Mouse (Mus musculus) B cell, adult (primary cell): ENCODE data around the gene Olfr573-ps1. TPM values are rescaled to one million over a fixed set of nuclear protein-coding genes. Genes with fewer than 3 reads are reported as not detected.

ENCODE experiments used
- total RNA-seq: library from RNA; stranded (reverse); gene quantifications from 4 replicates; pipeline ENCODE4 v1.2.4, GENCODE M21; 2023; ENCODE audit not compliant: inconsistent age

Olfr573-ps1 gene
- total RNA-seq: not detected in 4 replicates

DNA sequence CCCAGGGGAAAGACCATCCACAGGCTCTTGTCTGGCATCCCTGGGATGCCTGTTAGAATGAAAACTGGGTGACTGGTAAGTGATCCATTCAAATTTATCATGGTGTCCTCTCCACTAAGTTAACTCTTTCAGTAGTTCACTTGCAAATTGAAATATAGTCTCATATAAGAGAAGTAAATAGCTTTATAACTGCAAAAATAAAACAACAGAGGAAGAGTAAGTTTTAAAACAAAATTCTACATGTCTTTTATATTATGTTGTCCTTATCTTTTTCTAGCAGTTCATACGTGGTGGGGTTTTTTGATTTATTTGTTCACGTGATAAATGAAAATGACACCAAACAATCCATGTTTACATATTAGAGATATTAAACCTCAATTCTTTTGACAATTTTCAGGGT lies at the start of gene Olfr573-ps1:
Gene Olfr573-ps1, minus strand, starts transcription at position 101 of the 400 bp plus-strand sequence.

GRCm38 (mm10) chr7:102989224-102989623 lies 46.8 kb upstream of the Olfr573-ps1 start, which contains the start of gene Olfr578:
Gene Olfr578, minus strand, starts transcription at chr7:102989324.

DNA sequence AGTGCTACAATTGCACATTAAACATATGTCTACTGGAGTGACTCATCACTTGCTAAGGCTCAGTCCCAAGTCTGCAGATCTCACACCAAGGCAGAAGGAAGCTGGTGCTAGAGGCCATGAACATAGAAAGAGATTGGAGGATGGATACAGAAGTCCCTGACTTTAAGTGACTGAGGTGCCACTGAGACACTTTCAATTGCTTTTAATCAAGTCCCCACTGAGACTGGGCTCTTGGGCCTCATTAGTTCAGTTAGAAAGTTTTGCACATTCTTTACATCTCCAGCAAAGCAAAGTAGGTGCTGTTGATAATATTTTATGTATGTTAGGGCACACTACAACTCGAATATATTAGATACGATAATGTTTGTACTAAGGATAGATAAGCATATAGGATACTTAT lies 33.5 kb upstream of the Olfr573-ps1 start, which contains the start of gene Olfr577:
Gene Olfr577, minus strand, starts transcription at position 101 of the 400 bp plus-strand sequence.

DNA sequence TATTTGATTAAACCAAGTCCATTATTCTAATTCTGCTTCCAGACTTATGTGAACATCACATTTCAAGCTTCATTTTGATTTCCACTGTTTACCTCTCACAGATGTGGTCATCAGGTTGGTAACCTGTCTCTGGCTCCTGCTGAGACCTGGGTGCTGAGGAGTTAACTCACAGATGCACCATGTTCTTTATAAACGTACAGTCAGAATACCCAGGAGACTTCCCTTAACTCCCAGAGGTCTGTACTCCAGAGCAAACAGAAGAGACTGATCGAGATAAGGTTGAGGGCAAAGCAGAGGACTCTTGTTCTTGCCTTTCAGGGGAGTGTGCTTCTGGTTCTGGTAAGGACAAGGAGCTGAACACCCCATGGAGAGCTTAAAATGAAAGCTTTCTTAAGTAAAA lies 20.0 kb upstream of the Olfr573-ps1 start, which contains the start of gene Olfr576:
Gene Olfr576, plus strand, starts transcription at position 301 of the 400 bp plus-strand sequence.

DNA sequence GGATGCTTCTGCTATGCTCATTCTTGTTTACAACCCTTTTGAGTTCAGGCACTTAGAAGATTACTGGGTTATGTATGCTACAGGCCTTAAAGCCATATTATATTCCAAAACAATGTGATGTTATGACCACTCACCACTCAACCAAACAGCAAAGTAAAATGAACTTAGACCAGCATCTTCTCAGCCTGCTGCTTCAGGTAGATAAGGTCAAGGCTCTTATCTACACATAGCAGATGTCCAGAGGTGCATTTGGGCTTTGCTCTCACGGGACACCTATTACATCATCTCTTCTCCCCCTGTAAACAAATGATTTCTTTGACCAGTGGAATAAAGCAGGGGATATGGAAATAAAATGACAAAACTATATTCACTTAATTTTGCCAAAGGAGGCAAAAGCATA lies 16.2 kb upstream of the Olfr573-ps1 start, which contains the start of gene Olfr575:
Gene Olfr575, minus strand, starts transcription at position 183 of the 400 bp plus-strand sequence.

DNA sequence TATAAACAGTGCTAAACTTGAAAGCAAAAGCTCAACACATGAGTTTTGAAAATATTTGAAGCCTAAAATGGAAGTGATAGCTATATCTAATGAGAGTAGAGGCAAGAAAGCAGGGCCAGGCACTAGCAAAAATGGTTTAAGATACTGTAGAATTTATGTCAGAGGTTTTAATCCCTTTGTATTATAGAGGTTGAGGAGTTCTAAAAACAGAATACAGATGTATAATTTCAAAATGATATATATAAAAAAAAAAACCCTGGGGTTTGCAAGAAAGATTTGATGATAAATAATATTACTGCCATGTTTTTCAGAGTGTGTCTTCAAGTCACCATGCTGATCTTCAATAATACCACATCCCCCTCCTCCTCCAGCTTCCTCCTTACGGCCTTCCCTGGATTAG lies 5.8 kb upstream of the Olfr573-ps1 start, which contains the start of gene Olfr574:
Gene Olfr574, plus strand, starts transcription at position 301 of the 400 bp plus-strand sequence.

DNA sequence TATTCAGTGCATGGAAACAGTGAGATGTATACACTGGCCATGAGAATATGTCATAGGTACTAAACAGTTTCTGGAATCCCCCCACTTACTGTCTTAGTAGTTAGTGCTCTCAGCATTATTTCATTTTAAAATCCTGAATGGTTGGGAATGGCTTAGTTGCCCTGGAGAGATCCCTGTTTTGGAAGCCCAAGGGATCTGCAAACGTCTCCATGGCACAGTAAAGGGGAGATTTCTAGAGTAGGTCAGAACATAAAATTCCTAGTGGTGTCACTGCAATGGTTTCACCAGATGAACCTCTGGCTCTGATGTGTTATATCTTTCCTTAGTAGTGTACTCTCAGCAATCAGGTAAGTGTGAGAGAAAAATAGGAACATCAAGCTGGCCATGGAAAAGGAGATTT lies 18.3 kb downstream of the Olfr573-ps1 start, which contains the start of gene Olfr572:
Gene Olfr572, plus strand, starts transcription at position 301 of the 400 bp plus-strand sequence.

GRCm38 (mm10) chr7:102917032-102917875 lies 25.1 kb downstream of the Olfr573-ps1 start, which contains the start of gene Olfr571:
Gene Olfr571, minus strand, starts transcription at chr7:102917536.

Other genes with a start within 250 kb of the Olfr573-ps1 start
- gene Olfr557, start 246.7 kb downstream of the Olfr573-ps1 start, total RNA-seq: not detected in 4 replicates
- gene Olfr558, start 240.4 kb downstream of the Olfr573-ps1 start, total RNA-seq: not detected in 4 replicates
- not detected in 4 replicates for gene Olfr33, start 223.5 kb downstream of the Olfr573-ps1 start, total RNA-seq
- gene Olfr559, start 215.1 kb downstream of the Olfr573-ps1 start, total RNA-seq: not detected in 4 replicates
- not detected in 4 replicates for gene Olfr560, start 183.2 kb downstream of the Olfr573-ps1 start, total RNA-seq
- not detected in 4 replicates for gene Olfr78, start 183.1 kb downstream of the Olfr573-ps1 start, total RNA-seq
- gene Olfr561, start 171.4 kb downstream of the Olfr573-ps1 start, total RNA-seq: not detected in 4 replicates
- gene Olfr564, start 139.1 kb downstream of the Olfr573-ps1 start, total RNA-seq: not detected in 4 replicates
- gene Olfr566, start 83.8 kb downstream of the Olfr573-ps1 start, total RNA-seq: not detected in 4 replicates
- not detected in 4 replicates for gene Olfr568, start 65.5 kb downstream of the Olfr573-ps1 start, total RNA-seq
- not detected in 4 replicates for gene Olfr569, start 51.7 kb downstream of the Olfr573-ps1 start, total RNA-seq
- gene Olfr570, start 48.0 kb downstream of the Olfr573-ps1 start, total RNA-seq: not detected in 4 replicates
- 0.10 to 0.19 TPM in 2 of 4 replicates, not detected in the others for gene Olfr571, start 25.0 kb downstream of the Olfr573-ps1 start, total RNA-seq
- not detected in 4 replicates for gene Olfr572, start 18.2 kb downstream of the Olfr573-ps1 start, total RNA-seq
- gene Olfr574, start 5.9 kb upstream of the Olfr573-ps1 start, total RNA-seq: not detected in 4 replicates
- not detected in 4 replicates for gene Olfr575, start 16.2 kb upstream of the Olfr573-ps1 start, total RNA-seq
- not detected in 4 replicates for gene Olfr576, start 20.1 kb upstream of the Olfr573-ps1 start, total RNA-seq
- gene Olfr577, start 33.4 kb upstream of the Olfr573-ps1 start, total RNA-seq: not detected in 4 replicates
- not detected in 4 replicates for gene Olfr578, start 46.7 kb upstream of the Olfr573-ps1 start, total RNA-seq
- gene Olfr582, start 95.4 kb upstream of the Olfr573-ps1 start, total RNA-seq: not detected in 4 replicates
- gene Olfr583, start 108.7 kb upstream of the Olfr573-ps1 start, total RNA-seq: not detected in 4 replicates
- gene Olfr584, start 139.3 kb upstream of the Olfr573-ps1 start, total RNA-seq: not detected in 4 replicates
- gene Olfr585, start 155.1 kb upstream of the Olfr573-ps1 start, total RNA-seq: not detected in 4 replicates
- not detected in 4 replicates for gene Olfr586, start 183.1 kb upstream of the Olfr573-ps1 start, total RNA-seq
- gene Olfr588-ps1, start 198.3 kb upstream of the Olfr573-ps1 start, total RNA-seq: not detected in 4 replicates
- not detected in 4 replicates for gene Olfr589, start 213.8 kb upstream of the Olfr573-ps1 start, total RNA-seq
- not detected in 4 replicates for gene Olfr591, start 235.8 kb upstream of the Olfr573-ps1 start, total RNA-seq
- gene Olfr592, start 242.2 kb upstream of the Olfr573-ps1 start, total RNA-seq: not detected in 4 replicates